Mouse (Mus musculus) erythroblast, embryonic 14.5 days (primary cell): ENCODE results near the gene Nrtn. TPM values are rescaled to one million over a fixed set of nuclear protein-coding genes. Genes with fewer than 3 reads are reported as not detected.

Experiments used
- H3K27me3 ChIP-seq: 2 replicates; pipeline ENCODE4 v1.6.1; 2012; ENCODE audit warnings: inconsistent platforms; ENCODE audit not compliant: control insufficient read depth
- H3K36me3 ChIP-seq: 2 replicates; pipeline ENCODE4 v1.6.1; 2012; ENCODE audit warnings: mild to moderate bottlenecking, inconsistent platforms; ENCODE audit not compliant: control insufficient read depth
- H3K4me1 ChIP-seq: 2 replicates; pipeline ENCODE4 v1.6.1; 2012; ENCODE audit warnings: inconsistent platforms; ENCODE audit not compliant: control insufficient read depth
- H3K4me3 ChIP-seq: replicated peaks from 2 replicates; pipeline ENCODE3; 2012; ENCODE audit warnings: moderate library complexity, mild to moderate bottlenecking, inconsistent platforms
- H3K9me3 ChIP-seq: 2 replicates; pipeline ENCODE4 v1.6.1; 2012; ENCODE audit warnings: low read length, inconsistent platforms, mixed read lengths; ENCODE audit not compliant: control insufficient read depth
- GATA1 ChIP-seq: IDR thresholded peaks from 2 replicates; pipeline ENCODE4 v1.6.1; 2012; ENCODE audit warnings: low read length, inconsistent platforms, mixed read lengths
- TAL1 ChIP-seq: IDR thresholded peaks from 3 replicates; pipeline ENCODE4 v1.6.1; 2012; ENCODE audit warnings: low read length, inconsistent platforms, mixed read lengths
- polyA plus RNA-seq: library from polyadenylated mRNA; stranded (reverse); fragments of >175 nt; gene quantifications from 2 replicates; pipeline ENCODE4 v1.2.3, GENCODE M21; 2012

Nrtn gene
- polyA plus RNA-seq, 1 experiment, result 2.2 TPM

DNA sequence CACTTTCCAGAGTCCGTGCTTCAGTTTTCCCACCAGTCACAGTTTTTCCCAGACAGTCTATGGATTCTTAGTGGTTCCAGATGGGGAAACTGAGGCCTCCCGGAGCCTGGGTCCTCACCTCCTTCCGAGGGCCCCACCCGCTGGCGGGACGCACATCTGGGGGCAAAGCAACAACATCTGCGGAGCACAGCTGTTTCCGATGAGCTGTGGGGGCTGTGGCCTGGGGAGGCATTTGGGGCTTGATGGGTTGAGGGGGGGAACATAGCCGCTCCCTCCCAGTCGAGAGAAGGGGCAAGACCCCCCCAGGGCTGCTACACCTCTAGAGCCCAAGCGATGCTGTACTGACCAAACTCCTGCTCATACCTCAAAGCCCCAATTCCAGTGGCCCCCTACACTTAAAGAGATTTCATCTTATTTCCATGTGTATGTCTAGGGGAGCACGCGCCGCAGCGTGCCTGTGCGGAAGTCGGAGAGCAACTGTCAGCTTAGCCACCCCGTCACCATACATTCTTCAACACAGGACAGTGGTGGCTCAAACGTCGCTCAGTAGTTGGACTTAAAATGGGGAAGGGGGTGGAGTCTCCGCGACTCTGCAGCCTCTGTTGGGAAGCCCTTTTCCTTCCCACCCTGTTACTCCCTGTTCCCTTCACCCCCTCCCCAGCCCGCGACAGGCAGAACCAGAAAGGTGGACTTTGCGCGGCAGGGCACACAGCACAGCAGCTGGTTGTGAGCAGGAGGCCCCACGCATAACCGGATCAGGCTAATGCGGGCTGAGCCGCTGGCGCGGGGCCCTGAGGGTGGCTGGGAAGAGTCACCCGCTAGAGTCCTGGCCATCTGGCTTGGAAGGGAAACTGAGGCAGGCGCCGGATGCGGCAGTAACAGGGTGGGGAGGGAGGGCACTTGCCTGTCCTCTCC lies 2.8 kb downstream of the Nrtn start:
- H3K36me3 ChIP-seq, result no peaks in the 10 kb centered on the region
- peaks cover 54% of the 10 kb centered on the region for H3K4me1 ChIP-seq
- H3K9me3 ChIP-seq, result peaks cover 17% of the 10 kb centered on the region
- TF ChIP-seq GATA1, result no peak
- TF ChIP-seq TAL1, result no peak
- H3K4me3 ChIP-seq, result no peak overlapping the region
- peaks cover 85% of the 10 kb centered on the region for H3K27me3 ChIP-seq

DNA sequence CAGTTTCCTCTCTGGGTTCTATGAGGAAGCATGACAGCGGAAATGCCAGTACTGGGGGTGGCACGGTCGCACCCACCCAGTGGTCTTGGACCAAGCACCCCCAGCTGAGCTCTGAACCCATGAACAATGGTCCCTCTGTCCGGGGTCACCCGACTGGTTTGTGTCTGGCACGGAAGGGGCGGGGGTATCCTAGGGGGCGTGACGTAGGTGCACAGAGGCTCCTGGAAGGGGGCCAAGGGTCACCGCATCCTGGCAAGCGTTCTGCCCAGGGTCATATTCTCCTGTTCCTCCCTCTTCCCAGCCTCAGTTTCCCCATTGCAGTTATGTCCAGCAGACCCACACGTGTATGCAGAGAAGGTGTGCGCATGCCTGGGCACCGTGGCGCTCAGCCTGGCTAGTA lies 3.9 kb downstream of the Nrtn start:
- Histone ChIP-seq H3K9me3 (peaks cover 16% of the 10 kb centered on the region), H3K4me1 (peaks cover 43% of the 10 kb centered on the region), H3K4me3 (no peak overlapping the region), H3K27me3 (peaks cover 89% of the 10 kb centered on the region), H3K36me3 (no peaks in the 10 kb centered on the region)
- no peak for TF ChIP-seq GATA1
- TF ChIP-seq TAL1, result no peak

- H3K9me3 ChIP-seq, result peaks cover 12% of the 10 kb centered on the region
- no peaks in the 10 kb centered on the region for H3K36me3 ChIP-seq
- peak overlapping the region; percentile 49 for H3K4me3 ChIP-seq
- H3K4me1 ChIP-seq, result peaks cover 24% of the 10 kb centered on the region
- H3K27me3 ChIP-seq, result peaks cover 91% of the 10 kb centered on the region
- no peak for TF ChIP-seq TAL1
- no peak for TF ChIP-seq GATA1
Observed at GRCm38 (mm10) chr17:56751404-56752072, 5.8 kb downstream of the Nrtn start.

DNA sequence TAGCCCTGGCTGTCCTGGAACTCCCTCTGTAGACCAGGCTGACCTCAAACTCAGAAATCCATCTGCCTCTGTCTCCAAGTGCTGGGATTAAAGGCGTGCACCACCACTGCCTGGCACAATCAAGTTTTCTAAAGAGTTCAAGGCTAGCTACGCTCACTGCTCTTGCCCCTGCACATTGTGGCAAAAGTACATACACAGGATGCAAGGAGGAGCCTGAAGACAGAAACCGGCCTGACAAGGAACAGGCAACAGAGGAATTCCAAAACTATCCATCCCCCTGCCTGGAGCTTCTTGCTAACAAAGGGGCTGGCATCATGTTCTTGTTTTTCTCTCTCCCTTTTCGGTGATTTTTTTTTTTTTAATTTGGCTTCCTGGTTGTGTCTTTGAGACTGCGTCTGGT lies 13.2 kb downstream of the Nrtn start:
- no peaks in the 10 kb centered on the region for H3K4me1 ChIP-seq
- TF ChIP-seq GATA1 (no peak), TAL1 (no peak)
- H3K36me3 ChIP-seq, result no peaks in the 10 kb centered on the region
- peaks cover 40% of the 10 kb centered on the region for H3K27me3 ChIP-seq
- no peaks in the 10 kb centered on the region; the same call in 1 of the 2 replicates for H3K9me3 ChIP-seq
- no peak overlapping the region for H3K4me3 ChIP-seq

DNA sequence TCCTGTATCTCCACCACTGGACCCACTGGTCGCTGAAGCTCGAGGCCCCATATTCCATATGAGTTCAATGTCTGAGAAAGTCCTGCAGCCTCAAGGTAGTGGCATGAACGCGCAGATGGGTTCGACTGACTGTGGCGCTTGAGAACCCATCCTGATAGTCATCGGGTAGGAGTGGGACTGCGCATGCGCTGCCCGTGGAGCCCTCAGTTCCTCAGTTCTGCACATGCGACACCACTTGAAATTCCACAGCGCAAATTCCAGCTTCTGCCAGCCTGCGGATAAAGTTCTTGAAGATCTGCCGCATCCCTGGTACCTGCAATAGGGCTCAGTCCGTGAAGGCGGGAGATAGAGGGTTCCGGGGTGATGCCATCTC lies 16.6 kb downstream of the Nrtn start:
- Histone ChIP-seq H3K4me3 (no peak overlapping the region), H3K9me3 (peaks cover 4% of the 10 kb centered on the region), H3K4me1 (no peaks in the 10 kb centered on the region), H3K27me3 (peaks cover 34% of the 10 kb centered on the region), H3K36me3 (no peaks in the 10 kb centered on the region)
- TF ChIP-seq GATA1 (no peak), TAL1 (no peak)

- TF ChIP-seq TAL1 (no peak), GATA1 (no peak)
- H3K27me3 ChIP-seq, result peaks cover 34% of the 10 kb centered on the region
Observed at GRCm38 (mm10) chr17:56740118-56740787, 17.1 kb downstream of the Nrtn start.

GRCm38 (mm10) chr17:56738221-56738620 lies 19.1 kb downstream of the Nrtn start:
- no peaks in the 10 kb centered on the region for H3K36me3 ChIP-seq
- no peaks in the 10 kb centered on the region for H3K4me1 ChIP-seq
- peaks cover 37% of the 10 kb centered on the region for H3K27me3 ChIP-seq
- peaks cover 4% of the 10 kb centered on the region for H3K9me3 ChIP-seq
- TF ChIP-seq TAL1, result no peak
- TF ChIP-seq GATA1, result no peak
- H3K4me3 ChIP-seq, result no peak overlapping the region

More at GRCm38 (mm10) chr17:56740118-56740787, 17.1 kb downstream of the Nrtn start:
- H3K4me3 ChIP-seq, result no peak overlapping the region
- no peaks in the 10 kb centered on the region for H3K36me3 ChIP-seq
- peaks cover 4% of the 10 kb centered on the region for H3K9me3 ChIP-seq
- H3K4me1 ChIP-seq, result no peaks in the 10 kb centered on the region

DNA sequence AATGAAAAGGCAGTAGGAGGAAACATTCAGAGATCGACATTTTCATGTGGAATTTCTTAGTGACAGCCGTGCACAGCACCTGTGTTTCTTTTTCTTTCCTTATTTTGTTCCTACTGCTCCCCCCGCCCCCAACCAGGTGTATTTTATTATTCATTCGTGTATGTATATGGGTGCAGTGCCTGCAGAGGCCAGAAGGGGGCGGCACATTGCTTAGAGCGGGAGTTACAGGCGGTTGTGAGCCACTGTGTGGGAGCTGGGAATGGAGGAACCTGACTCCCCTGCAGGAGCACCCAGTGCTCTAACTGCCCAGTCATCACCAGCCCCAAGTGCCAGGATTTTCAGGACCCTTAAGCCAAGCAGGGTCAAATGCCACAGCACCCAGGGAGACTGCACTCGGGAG lies 20.8 kb downstream of the Nrtn start:
- TF ChIP-seq TAL1 (no peak), GATA1 (no peak)
- peaks cover 4% of the 10 kb centered on the region for H3K9me3 ChIP-seq
- H3K4me1 ChIP-seq, result no peaks in the 10 kb centered on the region
- no peak overlapping the region for H3K4me3 ChIP-seq
- no peaks in the 10 kb centered on the region for H3K36me3 ChIP-seq
- peaks cover 46% of the 10 kb centered on the region for H3K27me3 ChIP-seq

DNA sequence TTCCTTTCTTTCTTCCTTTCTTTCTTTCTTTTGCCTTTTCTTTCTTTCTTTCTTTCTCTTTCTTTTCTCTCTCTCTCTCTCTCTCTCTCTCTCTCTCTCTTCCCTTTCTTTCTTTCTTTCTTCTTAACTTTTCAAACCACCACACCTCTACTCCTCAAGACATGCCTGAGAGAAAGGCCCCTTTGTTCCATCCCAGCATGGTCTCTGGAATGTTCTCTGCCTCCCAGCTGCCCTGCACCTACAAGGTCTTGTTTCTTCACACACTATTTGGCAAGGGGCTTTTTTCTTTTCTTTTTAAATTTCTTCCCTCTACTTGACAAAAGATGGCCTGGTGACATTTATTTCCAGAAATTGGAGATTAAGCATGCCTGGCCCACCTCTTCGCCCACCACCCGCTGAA lies 27.7 kb downstream of the Nrtn start:
- Histone ChIP-seq H3K4me1 (peaks cover 22% of the 10 kb centered on the region), H3K36me3 (peaks cover under 1% of the 10 kb centered on the region; the same call in 1 of the 2 replicates), H3K4me3 (no peak overlapping the region), H3K9me3 (no peaks in the 10 kb centered on the region), H3K27me3 (peaks cover 63% of the 10 kb centered on the region)
- TF ChIP-seq GATA1 (no peak), TAL1 (no peak)
